Mouse (Mus musculus): ENCODE measurements at regions not wholly inside any gene's neighbourhood (a gene's known extent, or its start where the extent isn't known, plus 50 kb on each side); places are given as distances from the start of the nearest gene placed in this dataset.

DNA sequence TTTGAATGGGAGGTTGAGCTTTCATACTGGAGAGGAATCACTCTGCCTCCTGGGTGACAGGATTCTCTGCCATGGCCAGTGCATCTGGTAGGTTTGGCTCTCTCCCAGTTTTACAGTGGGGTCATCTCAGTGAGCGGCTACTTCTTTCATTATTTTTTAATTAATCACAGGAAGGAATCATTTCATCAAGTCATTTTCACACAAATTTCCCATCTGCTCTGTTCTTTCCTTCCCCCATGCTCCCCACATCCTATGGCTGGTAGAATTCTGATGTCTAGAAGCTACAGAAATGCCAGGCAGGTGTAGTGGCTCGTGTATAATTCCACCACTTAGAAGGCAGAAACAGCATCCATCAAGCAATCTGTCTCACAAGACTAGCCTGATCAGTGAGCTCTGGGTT, 56.1 kb upstream of the Kctd3 start:
- H3K4me2 ChIP-seq (replicated peaks) = no peak overlapping the region
- H3K27ac ChIP-seq = no peak overlapping the region
- 71% methylated on average over 2 of the region's 2 CpGs for WGBS
- H3K27me3 ChIP-seq = no peaks in the 10 kb centered on the region
- ATAC-seq (ENCODE audit: low FRiP score) = no peak
- H3K9me3 ChIP-seq (replicated peaks) = no peaks in the 10 kb centered on the region
- no peaks in the 10 kb centered on the region for H3K4me1 ChIP-seq
- no peak overlapping the region for H3K4me3 ChIP-seq
- no peak overlapping the region for H3K9ac ChIP-seq
- no peaks in the 10 kb centered on the region for H3K36me3 ChIP-seq

DNA sequence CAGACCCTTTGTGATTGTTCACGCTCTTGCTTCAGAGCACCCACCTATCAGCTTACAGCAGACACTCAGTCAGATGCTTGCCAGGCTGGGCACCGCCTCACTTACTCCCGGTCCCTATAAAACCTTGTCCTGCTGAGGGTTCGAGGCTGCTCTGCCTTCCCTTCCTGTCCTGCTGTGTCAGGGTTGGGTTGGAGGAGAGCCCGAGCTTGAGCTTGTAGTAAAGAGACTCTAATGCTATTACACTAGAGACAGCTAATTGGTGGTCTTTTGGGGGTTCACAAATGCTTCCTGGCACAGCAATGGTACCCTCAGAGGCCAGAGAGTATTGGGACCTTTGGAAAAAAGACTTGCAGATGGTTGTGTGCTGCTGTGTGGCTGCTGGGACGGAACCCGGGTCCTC, 55.6 kb upstream of the Kctd3 start:
- Histone ChIP-seq H3K27me3 (no peaks in the 10 kb centered on the region), H3K4me2 (replicated peaks) (no peak overlapping the region), H3K9me3 (replicated peaks) (no peaks in the 10 kb centered on the region), H3K9ac (no peak overlapping the region), H3K4me1 (no peaks in the 10 kb centered on the region), H3K27ac (no peak overlapping the region), H3K4me3 (no peak overlapping the region), H3K36me3 (no peaks in the 10 kb centered on the region)
- 83% methylated on average over 7 of the region's 7 CpGs for WGBS
- ATAC-seq (ENCODE audit: low FRiP score) = no peak
